Mouse (Mus musculus) ZHBTc4 (cell line): ENCODE data around the gene Atxn3.
A peak's percentile ranks its signal among the peaks of the same experiment; 100 is the strongest.
"Not testable (repeated sequence)": the region's sequence is repeated elsewhere in the genome, so short reads cannot be mapped to it uniquely, and the experiment has no call there.

Source experiments
- DNase-seq: peaks from one replicate; pipeline ENCODE4 v3.0.0-alpha.2; 2011; ENCODE audit warnings: low read depth, low spot score

The Atxn3 gene

DNA sequence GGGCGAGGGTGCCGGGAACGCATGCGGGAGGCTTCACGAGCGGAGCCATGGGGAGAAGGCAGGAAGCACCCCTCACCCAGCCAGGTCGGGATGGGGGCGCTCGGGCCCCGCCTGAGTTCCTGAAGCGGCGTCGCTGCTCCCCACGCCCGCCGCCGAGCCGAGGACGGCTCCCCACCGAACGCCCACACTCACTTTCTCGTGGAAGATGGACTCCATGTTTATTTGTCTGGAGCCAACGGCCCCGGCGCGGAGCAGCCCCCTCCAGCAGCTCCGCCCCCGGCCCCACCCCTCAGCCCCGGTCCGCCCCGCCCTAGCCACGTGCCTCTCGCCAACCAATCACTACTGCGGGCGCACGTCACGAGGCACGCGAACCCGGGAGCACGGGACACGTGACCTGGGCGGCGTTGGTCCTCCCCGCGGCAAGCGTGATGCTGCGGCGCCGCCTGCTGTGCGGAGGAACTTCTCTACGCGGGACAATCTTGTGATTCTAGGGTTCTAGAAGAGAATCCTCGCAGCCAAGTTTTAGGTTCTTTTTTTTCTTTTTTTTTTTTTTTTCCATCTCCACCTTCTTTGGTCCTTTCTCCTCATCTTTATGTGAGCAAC, at the start of gene Atxn3:
Gene Atxn3 (minus strand): TSS at position 305 of the 603 bp plus-strand sequence.
- peak; percentile 98 for DNase-seq

GRCm38 (mm10) chr12:102000785-102001184, 42.7 kb upstream of the Atxn3 start:
- no peak for DNase-seq

GRCm38 (mm10) chr12:101998929-101999328, 40.9 kb upstream of the Atxn3 start:
- no peak for DNase-seq

GRCm38 (mm10) chr12:101994576-101995467, 36.8 kb upstream of the Atxn3 start:
- DNase-seq, result no peak

DNA sequence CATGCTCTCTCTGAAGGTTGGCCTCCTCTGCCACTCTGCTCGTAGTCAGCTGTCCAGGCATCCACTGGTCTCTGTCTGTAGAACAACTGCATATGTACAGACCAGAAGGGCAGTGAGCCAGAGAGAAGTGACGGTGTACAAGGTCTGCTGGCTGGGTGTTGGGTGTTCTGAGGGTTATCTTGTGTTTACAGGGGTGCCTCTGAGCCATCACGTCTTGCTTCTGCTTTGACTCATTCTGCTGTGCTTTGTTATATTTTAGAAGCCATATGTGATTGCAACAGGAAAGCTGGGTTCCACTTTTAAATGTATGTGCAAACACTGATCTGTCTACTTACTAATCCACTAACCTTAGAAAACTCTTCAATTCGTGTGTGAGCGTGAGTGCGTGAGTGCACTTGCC, 29.6 kb upstream of the Atxn3 start:
- no peak for DNase-seq

DNA sequence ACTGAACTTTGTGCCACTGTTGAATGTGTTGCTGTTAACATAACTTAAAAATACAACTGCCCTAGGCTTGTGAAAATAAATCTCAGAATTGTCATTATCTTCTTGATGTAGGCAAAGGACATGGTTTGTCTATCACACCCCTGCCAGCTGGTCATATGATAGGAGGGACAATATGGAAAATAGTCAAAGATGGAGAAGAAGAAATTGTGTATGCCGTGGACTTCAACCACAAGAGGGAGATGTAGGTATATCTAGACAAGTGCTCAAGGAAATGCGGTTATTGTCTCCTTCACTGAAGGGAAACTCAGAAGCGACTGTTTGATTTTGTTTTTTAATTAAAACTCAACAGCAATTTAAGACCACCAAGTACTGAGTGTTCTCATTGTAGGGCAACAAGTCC, 27.1 kb upstream of the Atxn3 start:
- no peak for DNase-seq

DNA sequence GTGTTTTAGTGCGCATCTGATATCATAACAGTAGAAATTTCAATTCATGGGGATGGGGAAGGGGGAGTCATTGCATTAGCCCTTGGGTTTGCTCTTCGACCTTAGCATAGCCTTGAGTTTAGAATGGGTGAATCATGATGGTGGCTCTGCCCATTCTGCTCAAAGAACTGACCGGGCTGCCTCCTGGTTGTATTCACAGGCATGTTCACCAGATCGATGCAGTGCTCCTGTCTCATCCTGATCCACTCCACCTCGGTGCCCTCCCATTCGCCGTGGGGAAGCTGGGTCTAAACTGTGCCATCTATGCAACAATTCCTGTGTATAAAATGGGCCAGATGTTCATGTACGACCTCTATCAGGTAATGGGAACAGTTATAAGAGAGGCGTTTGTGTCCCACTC, 24.9 kb upstream of the Atxn3 start:
- no peak for DNase-seq

DNA sequence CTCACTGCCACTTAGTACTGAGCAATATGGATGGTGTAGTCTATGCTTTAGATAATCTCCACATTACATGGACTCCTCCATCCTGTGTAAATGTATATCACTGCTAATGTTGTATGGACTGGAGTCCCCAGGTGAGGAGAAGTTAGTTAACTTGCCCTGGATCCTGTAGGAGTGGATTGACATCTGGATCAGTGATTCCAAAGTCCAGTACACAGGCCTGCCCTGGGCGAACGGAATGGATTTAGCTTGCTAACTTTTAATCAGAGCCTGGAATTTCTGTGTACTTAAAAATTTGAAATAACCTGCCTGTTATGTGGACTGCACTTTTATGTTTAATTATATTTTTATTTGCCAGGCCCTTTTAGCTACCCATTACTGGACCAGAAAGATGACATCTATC, 23.5 kb upstream of the Atxn3 start:
- no peak for DNase-seq

DNA sequence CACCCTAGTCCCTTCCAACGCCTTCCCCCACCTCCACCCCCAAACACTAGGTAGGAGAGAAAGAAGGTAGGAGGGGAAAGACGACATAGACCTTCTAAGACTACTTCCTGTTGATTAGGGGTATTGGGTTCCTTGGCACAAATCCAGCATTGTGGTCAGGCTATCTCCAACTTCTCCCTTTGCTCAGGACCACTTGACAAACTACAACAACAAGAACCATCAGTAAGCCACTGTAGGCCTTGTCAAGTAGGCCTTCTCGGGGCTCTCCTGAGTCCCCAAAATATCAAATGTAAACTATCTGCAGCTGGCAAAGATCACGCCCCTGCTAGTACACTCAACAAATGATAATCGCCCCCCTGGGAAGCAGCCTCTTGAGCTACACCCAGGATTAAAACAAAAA, 22.2 kb upstream of the Atxn3 start:
- no peak for DNase-seq

DNA sequence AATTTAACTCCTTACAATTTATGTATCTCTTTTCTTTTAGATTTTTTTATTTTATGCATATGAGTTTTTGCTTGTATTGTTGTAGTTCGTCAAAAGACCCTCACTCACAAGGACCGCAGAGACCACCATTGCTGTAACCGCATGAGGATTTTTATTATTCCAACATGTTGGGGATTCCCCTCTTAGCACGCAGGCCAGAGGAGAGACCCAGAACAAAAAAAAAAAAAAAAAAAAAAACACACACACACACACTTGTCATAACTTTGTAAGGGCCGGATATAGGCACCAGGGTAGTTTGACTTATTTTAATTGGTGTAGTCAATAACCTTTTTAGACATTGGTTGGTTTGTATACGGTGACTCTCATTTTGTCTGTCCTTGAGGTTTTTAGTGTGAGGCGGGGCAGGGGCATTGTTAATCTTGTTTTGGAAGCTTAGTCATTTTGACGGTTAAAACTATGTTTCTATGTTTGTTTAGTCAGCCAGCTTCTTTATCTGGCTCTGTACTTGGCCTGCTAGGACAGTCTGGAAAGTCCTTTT, 21.2 kb upstream of the Atxn3 start:
- DNase-seq, result no peak

GRCm38 (mm10) chr12:101978588-101978987, 20.5 kb upstream of the Atxn3 start:
- DNase-seq, result no peak

- DNase-seq, result no peak
Observed at GRCm38 (mm10) chr12:101978162-101978561, 20.1 kb upstream of the Atxn3 start.

DNA sequence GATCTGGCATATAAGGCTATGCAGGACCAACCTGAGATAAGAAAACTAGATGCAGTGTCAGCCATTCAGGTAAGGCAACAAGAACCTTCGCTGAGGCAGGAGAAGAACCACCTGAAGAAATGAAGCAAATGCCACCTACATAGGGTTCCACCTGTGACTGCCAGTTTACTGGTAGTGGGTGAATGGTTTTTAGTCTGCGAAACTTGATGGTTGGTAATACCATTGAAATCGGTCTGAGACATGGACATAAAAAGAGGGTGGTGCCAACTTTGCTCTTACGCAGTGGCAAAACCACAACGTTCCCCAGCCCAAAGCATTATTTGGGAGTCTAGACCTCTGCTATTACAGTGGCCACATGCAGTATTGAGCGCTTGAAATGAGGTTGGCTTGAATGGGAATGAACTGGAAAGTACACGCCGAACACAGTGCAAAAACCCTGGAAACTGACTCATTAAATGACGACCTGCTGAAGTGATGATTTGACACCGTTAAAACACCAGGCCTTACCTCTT, 19.4 kb upstream of the Atxn3 start:
- no peak for DNase-seq

DNA sequence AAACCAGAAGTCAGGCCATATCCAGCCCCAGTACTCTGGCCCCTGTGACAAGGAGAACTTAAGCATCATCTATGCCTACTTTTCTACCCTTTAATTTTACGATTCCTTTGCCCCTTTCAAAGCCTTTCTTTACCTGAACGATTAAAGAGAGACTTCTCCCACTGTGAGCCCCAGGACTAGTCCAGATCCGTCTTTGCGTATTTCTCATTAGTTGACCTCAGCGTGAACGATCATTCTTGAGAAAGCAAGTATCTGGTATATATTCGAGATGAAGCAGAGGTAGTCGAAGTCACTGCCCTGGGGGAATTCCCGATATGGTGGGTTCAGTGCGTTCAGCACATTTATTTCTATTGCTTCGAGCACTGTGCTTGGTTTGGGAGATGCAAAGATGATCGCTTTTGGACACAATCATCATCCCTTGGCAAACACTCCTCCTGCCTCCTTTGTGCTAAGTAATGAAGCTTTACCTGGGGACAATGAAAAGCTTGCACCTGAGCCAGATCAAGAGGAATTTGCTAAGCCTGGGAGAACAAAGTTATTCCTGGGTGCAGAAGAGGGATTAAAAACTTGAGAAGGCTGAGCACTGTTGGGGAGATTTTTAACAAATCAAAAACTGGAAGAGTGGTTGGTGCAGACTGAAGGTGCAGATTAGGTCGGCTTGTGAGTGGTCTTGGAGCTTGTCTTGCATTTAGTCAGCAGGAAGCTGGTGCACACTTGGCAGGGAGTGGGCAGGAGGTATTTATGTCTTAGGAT, 18.8 kb upstream of the Atxn3 start:
- no peak for DNase-seq

GRCm38 (mm10) chr12:101975601-101976571, 17.8 kb upstream of the Atxn3 start, which contains the start of gene Cpsf2:
Gene Cpsf2, plus strand, starts transcription at chr12:101975988.
- DNase-seq, result peak; percentile 90

DNA sequence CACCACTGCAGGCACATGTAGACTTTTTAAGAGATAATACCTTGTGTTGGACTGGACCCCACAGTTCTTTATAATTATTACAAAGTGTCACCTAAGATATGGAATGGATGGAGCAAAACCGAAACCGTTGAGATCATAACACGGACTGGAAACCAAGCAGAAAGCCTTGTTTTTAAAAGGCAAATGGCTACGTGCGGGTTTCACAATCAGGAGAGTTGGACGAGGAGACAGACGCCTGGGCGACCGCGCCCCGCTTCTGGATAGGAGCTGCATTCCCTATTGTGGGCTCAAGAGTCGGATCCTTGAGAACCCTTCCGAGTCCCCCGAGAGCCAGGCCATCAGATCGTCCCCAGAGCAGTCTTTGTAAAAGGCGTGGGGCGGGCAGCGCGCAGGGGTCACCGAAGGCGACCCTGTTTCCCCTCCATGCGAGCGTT, 17.1 kb upstream of the Atxn3 start:
- peak; percentile 82 for DNase-seq

DNA sequence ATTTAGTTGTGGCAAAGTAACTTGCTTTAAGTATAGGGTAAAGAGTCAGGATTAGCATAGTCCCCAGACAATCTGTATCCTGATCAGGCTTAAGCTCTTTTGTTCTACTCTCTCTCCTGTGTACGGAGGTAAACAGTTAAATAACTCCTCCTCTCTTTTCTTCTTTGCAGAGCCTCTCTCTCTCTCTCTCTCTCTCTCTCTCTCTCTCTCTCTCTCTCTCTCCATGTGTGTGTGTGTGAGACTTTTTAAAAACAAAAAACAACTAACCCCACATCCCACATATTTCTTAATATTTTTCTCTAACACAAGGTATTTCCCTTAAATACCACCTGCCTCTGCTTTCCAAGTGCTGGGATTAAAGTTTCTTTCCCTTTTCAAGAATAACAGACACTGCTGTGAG, 16.5 kb upstream of the Atxn3 start:
- DNase-seq, result no peak

DNA sequence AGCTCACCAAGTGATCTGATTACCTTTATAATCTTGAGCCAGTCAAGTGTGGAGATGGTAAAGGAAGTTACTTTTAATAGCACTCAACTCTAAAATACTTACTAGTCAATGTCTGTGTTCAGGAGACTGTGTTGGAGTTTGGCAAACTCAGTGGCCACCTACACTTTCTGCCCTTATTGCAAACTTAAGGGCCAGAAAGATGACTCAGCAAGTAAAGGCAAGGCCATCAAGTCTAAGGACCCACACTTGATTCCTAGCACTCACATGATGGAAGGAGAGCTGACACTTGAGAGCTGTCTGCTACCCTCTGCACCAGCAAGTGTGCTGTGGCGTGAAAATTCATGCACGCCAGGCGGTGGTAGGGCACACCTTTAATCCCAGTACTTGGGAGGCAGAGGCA, 14.2 kb upstream of the Atxn3 start:
- DNase-seq, result no peak

DNA sequence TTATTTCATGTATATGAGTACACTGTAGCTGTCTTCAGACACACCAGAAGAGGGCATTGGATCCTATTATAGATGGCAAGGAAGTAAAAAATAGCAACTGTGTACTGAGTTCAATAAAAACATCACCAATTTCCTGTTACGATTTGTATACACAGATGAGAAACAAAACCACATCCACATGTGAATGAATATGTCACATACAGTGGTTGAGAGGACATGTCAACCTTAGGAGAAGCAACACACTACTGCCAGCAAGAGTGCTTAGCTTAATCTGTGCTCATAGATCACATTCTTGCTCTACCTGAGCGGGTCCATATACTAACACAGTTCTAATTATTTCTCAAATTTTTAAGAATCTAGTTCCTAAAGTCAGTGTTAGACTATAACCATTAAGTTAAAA, 13.3 kb upstream of the Atxn3 start:
- no peak for DNase-seq

GRCm38 (mm10) chr12:101958960-101959780, 1.1 kb upstream of the Atxn3 start:
- not testable (repeated sequence) for DNase-seq
